Comparison of ENCODE assay signal across 8 mouse cellular contexts in the genomic region with DNA sequence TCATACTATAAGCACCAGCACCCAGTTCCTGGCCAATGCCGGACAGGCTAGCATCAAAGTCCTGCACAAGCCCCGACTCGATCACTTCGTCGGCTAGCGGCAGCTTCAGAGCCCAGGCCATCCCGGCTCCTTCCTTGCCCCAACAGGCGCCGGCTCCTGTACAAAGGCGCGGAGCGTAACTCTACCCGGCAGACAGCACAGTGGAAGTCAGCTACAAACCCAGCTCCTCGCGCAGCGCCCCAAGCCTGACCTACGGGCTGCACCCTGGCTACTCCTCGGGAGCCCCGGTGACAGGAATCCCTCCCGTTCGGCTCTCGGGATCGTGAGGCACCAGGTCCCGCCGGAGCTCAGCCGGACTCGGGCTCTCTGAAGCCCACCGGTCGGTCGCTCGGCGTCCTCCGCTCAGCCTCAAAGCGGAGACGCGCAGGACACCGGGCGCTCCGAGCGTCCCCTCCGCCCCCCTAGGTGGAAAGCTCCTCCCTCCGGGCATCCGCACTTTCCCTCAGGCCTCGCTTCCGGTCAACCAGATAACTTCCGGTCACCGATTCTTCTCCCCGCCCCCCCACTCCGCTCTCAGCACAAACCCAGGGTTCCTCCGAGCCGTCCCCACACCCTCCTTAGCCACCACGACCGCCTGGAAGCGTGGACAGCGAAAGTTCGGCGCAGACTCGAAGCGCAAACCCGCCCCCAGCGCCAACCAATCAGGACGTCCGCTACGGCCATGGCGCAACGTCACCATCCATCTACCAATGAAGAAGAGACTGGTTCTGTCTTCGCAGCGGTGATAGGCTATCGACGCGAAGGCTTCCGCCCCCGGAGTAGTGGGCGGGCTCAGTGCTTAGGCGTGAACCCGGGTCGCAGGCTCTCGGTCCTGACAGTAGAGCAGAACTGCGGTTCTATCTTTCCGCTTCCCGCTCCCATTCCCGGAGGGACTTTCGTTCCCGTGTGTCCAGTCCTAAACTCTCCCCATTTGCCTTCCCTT. TPM values are rescaled to one million over a fixed set of nuclear protein-coding genes. Genes with fewer than 3 reads are reported as not detected.
DNase-seq lines count a peak whose midpoint lies in the region; ATAC-seq lines count a peak whose summit lies in the region.

A gene (minus strand): TSS at position 683 of the 982 bp plus-strand sequence.

- ATAC-seq in megakaryocyte progenitor cell, adult 5-6 weeks (replicated peaks; ENCODE audit: poor library complexity), result peak; percentile 99

- peak; percentile 99 for DNase-seq in adipocyte (ENCODE audit: low spot score)
- DNase-seq in embryo, embryonic 10 days (ENCODE audit: low spot score), result peak; percentile 100
- peak; percentile 96 for DNase-seq in gastrocnemius, postnatal 10 days
- DNase-seq in induced T-regulatory cell, adult 2 months (ENCODE audit: low read depth), result peak; percentile 97
- DNase-seq in left cerebral cortex, adult 9 months (ENCODE audit: low spot score in 2 of 2), result peak; percentile 96 to 99
- peak; percentile 97 for DNase-seq in right cerebral cortex, postnatal 14 days
- peak; percentile 98 to 99 for DNase-seq in urinary bladder, postnatal 36 days (ENCODE audit: low spot score in 2 of 2)

RNA-seq across cellular contexts. Expression of the gene that starts here (rescaled TPM):
- total RNA-seq in gastrocnemius, postnatal 10 days (2021), result 10 to 100 TPM; 13.1 to 16.1 TPM
- 4.7 and 5.8 TPM in 2 replicates for total RNA-seq in megakaryocyte progenitor cell, adult 5-6 weeks (2015)
- 6.0 and 9.2 TPM in 2 replicates for total RNA-seq in megakaryocyte progenitor cell, adult 5-6 weeks (2017)

Comparison
In these comparisons a context has a peak if more than half of its experiments do, and no peak if none do; other contexts are left out.
1. Peak in every context shown above with its lines: DNase-seq and ATAC-seq.